Mouse (Mus musculus) thymus, adult 2 months (tissue): Measurements from ENCODE around the gene Acox2. TPM values are rescaled to one million over a fixed set of nuclear protein-coding genes. Genes with fewer than 3 reads are reported as not detected.

ENCODE experiments used
- DNase-seq: peaks from one replicate; pipeline ENCODE4 v3.0.0; 2021
- H3K27ac ChIP-seq: fragments of 200-500 bp; 2 replicates; pipeline ENCODE4 v1.5.1; 2012; ENCODE audit warnings: low read length, control low read depth; ENCODE audit not compliant: control insufficient read depth, insufficient read depth
- H3K27me3 ChIP-seq: fragments of 200-500 bp; 2 replicates; pipeline ENCODE4 v1.6.1; 2012; ENCODE audit warnings: mild to moderate bottlenecking, low read length, moderate library complexity, mixed read lengths; ENCODE audit not compliant: control insufficient read depth, insufficient read depth
- H3K36me3 ChIP-seq: fragments of 200-500 bp; 2 replicates; pipeline ENCODE4 v1.6.1; 2012; ENCODE audit warnings: mild to moderate bottlenecking, low read length, moderate library complexity; ENCODE audit not compliant: control insufficient read depth, insufficient read depth
- H3K4me1 ChIP-seq: fragments of 200-500 bp; replicated peaks from 2 replicates; pipeline ENCODE4 v1.6.1; 2012; ENCODE audit warnings: low read length; ENCODE audit not compliant: control insufficient read depth, insufficient read depth
- H3K4me3 ChIP-seq: fragments of 200-500 bp; 2 replicates; pipeline ENCODE4 v1.5.1; 2012; ENCODE audit warnings: mild to moderate bottlenecking, low read length, control low read depth, moderate library complexity; ENCODE audit not compliant: control insufficient read depth, insufficient read depth
- CTCF ChIP-seq: fragments of 200-500 bp; IDR thresholded peaks from 2 replicates; pipeline ENCODE4 v1.5.1; 2012; ENCODE audit warnings: mild to moderate bottlenecking, control low read depth, low read length, moderate library complexity, borderline replicate concordance; ENCODE audit not compliant: control insufficient read depth, poor library complexity, insufficient read depth; ENCODE audit errors: extremely low read depth
- POLR2A ChIP-seq: fragments of 200-500 bp; IDR thresholded peaks from 2 replicates; pipeline ENCODE4 v1.6.1; 2012; ENCODE audit warnings: mild to moderate bottlenecking, low read length, control low read depth, moderate library complexity; ENCODE audit not compliant: control insufficient read depth, poor library complexity, insufficient read depth; ENCODE audit errors: extremely low read depth
- WGBS: fragments of 180-500 bp; shearing (Covaris S2); methylation state at CpG from one replicate; pipeline ENCODE4 v1.1.7; 2018; 5-methylcytosine and 5-hydroxymethylcytosine counted together
- polyA plus RNA-seq: library from polyadenylated mRNA; depleted of rRNA; stranded (reverse); fragments of >200 nt; gene quantifications from 2 replicates; pipeline ENCODE4 v1.2.3, GENCODE M21; 2012; rRNA removed

The Acox2 gene
- polyA plus RNA-seq: 0.46 and 0.84 TPM in 2 replicates

DNA sequence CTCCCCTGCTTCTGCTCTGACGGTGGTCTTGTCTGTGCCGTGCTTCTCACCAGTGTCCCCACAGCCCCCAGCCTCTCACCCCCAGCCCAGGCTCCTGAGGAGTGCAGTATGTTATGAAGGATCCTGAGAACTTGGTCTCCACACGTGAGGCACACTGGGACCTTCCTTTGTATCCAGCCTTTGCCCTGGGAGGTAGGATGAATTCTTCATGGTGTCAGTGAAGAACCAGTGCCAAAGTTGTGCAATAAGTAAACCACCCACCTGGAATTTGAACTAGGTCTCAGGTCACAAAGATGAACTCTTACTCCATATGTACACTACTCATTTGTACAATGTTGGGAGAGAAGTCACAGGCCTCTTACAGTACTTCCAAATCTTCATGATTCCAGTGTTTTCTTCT is at the start of gene Acox2:
Acox2 (minus strand) TSS at position 188 of the 400 bp plus-strand sequence.
- no peaks in the 10 kb centered on the region for H3K36me3 ChIP-seq
- no peak for TF ChIP-seq CTCF
- no peak for TF ChIP-seq POLR2A
- no peak within 1 kb of the TSS for H3K4me3 ChIP-seq
- no peak for DNase-seq
- H3K27ac ChIP-seq: no peak within 1 kb of the TSS
- H3K4me1 ChIP-seq: peaks cover 3% of the 10 kb centered on the region
- 90% methylated on average over 3 of the region's 3 CpGs for WGBS
- H3K27me3 ChIP-seq: no peaks in the 10 kb centered on the region

DNA sequence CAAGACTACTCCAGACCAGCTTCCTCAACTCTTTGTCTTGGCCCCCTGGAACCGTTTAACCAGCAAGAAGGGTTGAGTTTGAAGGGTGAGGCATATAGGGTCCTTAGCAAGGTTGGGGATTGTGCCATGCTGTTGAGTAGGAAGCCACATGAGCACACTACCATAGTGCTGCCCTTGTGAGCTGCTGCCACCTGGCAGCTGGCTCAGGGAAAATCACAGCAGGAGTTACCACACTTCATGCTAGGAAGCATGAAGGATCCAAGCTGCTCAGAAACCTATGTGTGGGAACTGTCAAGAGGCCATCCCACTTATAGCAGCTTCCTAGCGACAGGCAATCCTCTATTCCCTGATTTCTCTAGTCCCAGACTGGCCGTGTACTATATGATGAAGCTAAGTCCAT is 49.5 kb upstream of the Acox2 start:
- DNase-seq: no peak
- Histone ChIP-seq H3K27me3 (no peaks in the 10 kb centered on the region), H3K36me3 (no peaks in the 10 kb centered on the region), H3K4me3 (no peak overlapping the region), H3K4me1 (no peaks in the 10 kb centered on the region), H3K27ac (no peak overlapping the region)
- 86% methylated on average over 3 of the region's 3 CpGs for WGBS
- TF ChIP-seq CTCF (no peak), POLR2A (no peak)

DNA sequence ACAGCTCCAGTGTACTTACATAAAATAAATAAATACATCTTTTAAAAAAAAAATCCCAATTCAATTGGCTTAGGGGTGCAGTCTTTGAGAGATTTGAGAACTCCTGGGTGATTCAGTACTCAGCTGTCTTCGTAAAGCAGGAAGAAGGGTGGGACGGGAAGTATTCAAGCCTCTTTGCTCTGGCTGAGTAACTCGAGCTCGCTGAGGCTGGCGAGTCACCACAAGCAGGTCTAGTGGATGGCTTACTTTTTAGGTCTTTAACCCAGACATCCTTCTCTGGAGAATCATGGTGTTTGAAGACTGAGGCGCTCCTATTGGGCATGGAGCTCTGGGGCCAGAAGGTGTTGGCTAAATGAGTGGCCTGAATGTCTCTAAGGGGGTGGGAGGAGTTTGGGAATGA is 47.7 kb upstream of the Acox2 start:
- DNase-seq: no peak
- H3K4me3 ChIP-seq: no peak overlapping the region
- TF ChIP-seq POLR2A (no peak), CTCF (no peak)
- H3K27me3 ChIP-seq: no peaks in the 10 kb centered on the region
- H3K36me3 ChIP-seq: no peaks in the 10 kb centered on the region
- H3K4me1 ChIP-seq: no peaks in the 10 kb centered on the region
- 60% methylated on average over 6 of the region's 6 CpGs for WGBS
- no peak overlapping the region for H3K27ac ChIP-seq

DNA sequence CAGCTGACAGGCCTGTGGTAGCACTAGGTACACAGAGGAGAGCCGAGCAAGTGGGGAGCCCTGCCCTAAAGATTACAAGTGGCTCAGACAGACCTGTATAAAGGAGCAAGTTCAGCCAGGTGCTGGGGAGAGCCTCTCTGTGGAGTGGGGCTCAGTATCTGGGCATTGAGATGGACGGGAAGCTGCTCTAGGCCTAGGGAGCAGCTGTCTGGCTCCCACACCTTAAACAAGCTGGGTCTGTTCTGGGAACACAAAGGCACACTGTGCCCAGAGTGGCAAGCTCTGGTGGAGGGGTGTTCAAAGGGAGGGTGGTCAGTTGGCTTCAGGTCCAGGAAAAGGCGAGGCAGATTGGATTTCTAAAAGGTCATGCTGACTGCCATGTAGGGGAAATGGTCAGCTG is 45.9 kb upstream of the Acox2 start:
- 82% methylated on average over 3 of the region's 3 CpGs for WGBS

DNA sequence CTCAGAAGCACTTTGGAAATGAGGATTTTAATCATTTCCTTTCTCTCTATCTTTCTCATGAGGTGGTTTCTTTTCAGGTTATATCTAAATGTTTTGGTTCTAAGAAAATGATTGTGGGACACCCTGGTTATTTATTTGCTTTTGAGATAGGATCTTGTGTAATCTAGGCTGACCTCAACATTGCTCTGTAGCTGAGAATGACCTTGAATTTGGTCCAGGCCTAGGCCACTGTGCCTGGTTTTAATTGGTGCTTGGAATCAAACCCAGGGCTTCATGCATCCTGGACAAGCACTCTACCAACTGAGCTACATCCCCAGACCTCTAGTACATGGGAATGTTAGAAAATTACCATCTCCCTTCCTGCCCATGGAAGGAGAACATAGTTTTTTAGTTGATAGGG is 44.9 kb upstream of the Acox2 start:
- DNase-seq: no peak
- no peak overlapping the region for H3K4me3 ChIP-seq
- no peaks in the 10 kb centered on the region for H3K27me3 ChIP-seq
- H3K27ac ChIP-seq: no peak overlapping the region
- H3K36me3 ChIP-seq: no peaks in the 10 kb centered on the region
- H3K4me1 ChIP-seq: no peaks in the 10 kb centered on the region
- no peak for TF ChIP-seq POLR2A
- TF ChIP-seq CTCF: no peak

More for the DNA sequence above, 45.9 kb upstream of the Acox2 start:
- Histone ChIP-seq H3K27me3 (no peaks in the 10 kb centered on the region), H3K27ac (no peak overlapping the region), H3K36me3 (no peaks in the 10 kb centered on the region), H3K4me3 (no peak overlapping the region), H3K4me1 (no peaks in the 10 kb centered on the region)
- no peak for TF ChIP-seq POLR2A
- TF ChIP-seq CTCF: no peak
- no peak for DNase-seq

DNA sequence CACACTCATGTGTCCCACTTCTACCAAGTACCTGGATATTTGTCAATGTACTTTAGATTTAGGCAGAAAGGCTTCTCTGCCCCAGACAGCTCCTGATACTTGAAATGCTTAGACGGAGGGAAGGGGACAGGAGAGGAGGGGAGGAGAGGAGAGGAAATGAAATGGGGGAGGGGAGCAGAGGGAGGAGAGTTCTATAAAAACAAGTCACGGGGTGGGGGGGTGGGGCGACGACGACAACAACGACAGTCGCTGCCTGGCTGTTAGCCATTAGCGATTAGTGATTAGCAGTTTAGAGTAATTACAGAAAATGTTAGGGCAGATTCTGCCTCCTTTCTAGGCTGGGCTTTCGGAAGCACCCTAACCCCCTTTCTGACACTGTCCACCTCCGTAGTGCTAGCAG is 43.5 kb upstream of the Acox2 start:
- no peaks in the 10 kb centered on the region for H3K27me3 ChIP-seq
- no peaks in the 10 kb centered on the region for H3K36me3 ChIP-seq
- no peak for TF ChIP-seq CTCF
- TF ChIP-seq POLR2A: no peak
- 71% methylated on average over 10 of the region's 10 CpGs for WGBS
- no peaks in the 10 kb centered on the region for H3K4me1 ChIP-seq
- H3K4me3 ChIP-seq: no peak overlapping the region
- no peak for DNase-seq
- no peak overlapping the region for H3K27ac ChIP-seq

DNA sequence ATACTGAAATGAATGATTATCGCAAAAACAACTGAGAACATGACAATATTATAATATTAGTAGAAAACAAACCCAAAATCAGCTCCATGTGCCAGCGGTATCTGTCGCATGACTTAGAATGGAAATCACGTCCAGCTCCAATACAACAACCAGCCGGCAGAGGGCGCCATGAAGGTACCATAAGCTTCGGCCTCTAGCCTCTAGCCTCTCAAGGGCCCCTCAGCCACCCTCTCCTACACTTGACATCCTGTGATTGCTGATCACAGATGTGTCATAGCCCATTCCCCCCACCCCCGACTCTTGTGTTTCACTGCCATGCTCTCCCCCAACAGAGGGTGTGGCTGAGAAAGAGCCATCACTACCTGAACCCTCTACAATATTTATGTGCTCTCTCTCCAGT is 41.1 kb upstream of the Acox2 start:
- Histone ChIP-seq H3K36me3 (no peaks in the 10 kb centered on the region), H3K27ac (no peak overlapping the region), H3K4me1 (no peaks in the 10 kb centered on the region), H3K4me3 (no peak overlapping the region), H3K27me3 (no peaks in the 10 kb centered on the region)
- TF ChIP-seq CTCF: peak; percentile 74; the same call in 1 of the 2 replicates
- TF ChIP-seq POLR2A: no peak
- 35% methylated on average over 8 of the region's 8 CpGs for WGBS
- DNase-seq: peak; percentile 43
